Mouse (Mus musculus) liver, adult 2 months (tissue): ENCODE measurements around the gene Fbxw9.

Experiments used
- CTCF ChIP-seq: fragments of 200-500 bp; IDR thresholded peaks from 2 replicates; pipeline ENCODE4 v1.5.1; 2011; ENCODE audit warnings: low read depth, low read length, control low read depth
- POLR2A ChIP-seq: fragments of 200-500 bp; IDR thresholded peaks from 2 replicates; pipeline ENCODE4 v1.6.1; 2011; ENCODE audit warnings: low read length, control low read depth; ENCODE audit not compliant: insufficient read depth; ENCODE audit errors: extremely low read depth

DNA sequence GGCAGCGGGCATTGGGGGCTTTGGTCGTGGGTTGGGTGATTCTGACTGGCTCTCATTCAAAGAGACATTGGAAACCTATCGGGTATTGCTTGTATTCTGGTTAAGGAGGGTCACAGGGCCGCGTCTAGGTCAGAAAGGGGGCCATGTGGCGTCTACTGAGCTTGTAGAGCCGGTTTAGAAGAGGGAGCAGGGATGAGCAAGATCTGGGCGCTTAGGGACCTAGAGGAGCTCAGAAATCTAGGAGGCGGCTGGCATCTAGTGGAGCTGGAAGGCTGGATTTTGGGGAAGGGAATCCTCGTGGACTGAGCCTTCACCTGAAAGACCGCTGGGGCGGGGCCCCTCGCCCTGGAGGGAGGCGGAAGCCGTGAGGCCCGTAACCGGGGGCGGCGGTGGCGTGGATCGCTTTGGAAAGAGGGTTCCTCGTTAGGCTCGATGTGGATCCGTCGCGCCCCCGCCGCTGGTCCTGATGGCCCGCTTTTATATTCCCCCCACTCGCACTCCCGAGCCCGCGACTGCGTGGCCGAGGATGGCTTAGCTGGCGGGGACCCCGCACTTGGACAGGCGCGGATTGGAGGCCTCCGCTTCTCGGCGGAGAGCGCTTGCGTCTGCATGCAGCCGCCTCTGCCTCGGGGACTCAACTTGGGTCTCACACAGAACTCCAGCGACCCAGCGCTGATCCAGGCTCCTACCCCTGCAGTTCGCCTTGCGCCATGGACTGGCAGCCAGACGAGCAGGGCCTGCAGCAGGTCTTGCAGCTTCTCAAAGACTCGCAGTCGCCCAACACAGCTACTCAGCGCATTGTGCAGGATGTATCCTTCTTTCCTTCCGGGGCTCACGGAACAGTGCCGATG lies 21.9 kb upstream of the Fbxw9 start:
- TF ChIP-seq CTCF (no peak), POLR2A (no peak)
